ENCODE assay signal across 17 mouse cellular contexts in the genomic region with DNA sequence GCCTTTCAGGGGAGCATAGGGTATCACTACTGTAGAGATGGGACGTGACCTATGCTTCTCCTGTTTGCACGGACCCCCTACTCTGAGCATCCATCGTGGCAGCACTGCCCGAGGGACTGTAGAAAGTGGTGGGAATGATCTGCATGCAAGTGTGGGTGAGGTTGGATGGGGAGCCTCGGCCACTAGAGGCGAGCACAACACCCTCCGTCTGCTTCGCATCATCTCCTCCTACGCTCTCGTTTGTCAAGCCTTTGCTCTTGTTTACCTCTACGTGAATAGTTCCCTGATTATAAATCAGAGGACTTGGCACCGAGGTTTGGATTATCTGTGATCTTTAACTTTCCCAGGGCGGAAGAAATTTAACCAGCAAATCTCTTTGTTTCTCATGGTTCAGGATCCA.
DNase-seq lines count a peak whose midpoint lies in the region; ATAC-seq and TF ChIP-seq lines count a peak whose summit lies in the region.
"Had no signal": no experiment of that assay in that cellular context is flagged by ENCODE, and none has a peak within 500 bp of the region (broad histone marks: within the 10 kb centered on the region; RNA-seq: fewer than 3 reads in every experiment).

No protein-coding gene starts in this region.

- H3K27me3 ChIP-seq in kidney, postnatal 0 days (ENCODE audit: insufficient read depth, low read length), result no peaks in the 10 kb centered on the region
- H3K27me3 ChIP-seq in kidney, embryonic 14.5 days (ENCODE audit: control insufficient read depth, insufficient read depth, low read length), result no peaks in the 10 kb centered on the region
- H3K27me3 ChIP-seq in intestine, embryonic 15.5 days (replicated peaks), result no peaks in the 10 kb centered on the region
- no peaks in the 10 kb centered on the region for H3K27me3 ChIP-seq in lung, postnatal 0 days (replicated peaks; ENCODE audit: insufficient read depth, low read length)
- H3K27me3 ChIP-seq: CH12.LX; forebrain, embryonic 13.5 days; neural tube, embryonic 15.5 days had no signal

- peak; percentile 29; the same call in 1 of the 2 replicates for TF ChIP-seq CTCF in kidney, postnatal 0 days (IDR thresholded peaks at IDR 0.05; ENCODE audit: low read depth)
- peak; percentile 36; the same call in 1 of the 2 replicates for TF ChIP-seq CTCF in lung, postnatal 0 days (IDR thresholded peaks at IDR 0.05)

- no peak overlapping the region for H3K9ac ChIP-seq in kidney, postnatal 0 days (ENCODE audit: low read depth, low read length)
- no peak overlapping the region for H3K9ac ChIP-seq in kidney, embryonic 14.5 days (ENCODE audit: low read depth, low read length)
- no peak overlapping the region for H3K9ac ChIP-seq in intestine, embryonic 15.5 days
- no peak overlapping the region for H3K9ac ChIP-seq in lung, postnatal 0 days (replicated peaks; ENCODE audit: low read depth)
- H3K9ac ChIP-seq: forebrain, embryonic 13.5 days; neural tube, embryonic 15.5 days had no signal

- no peak overlapping the region for H3K27ac ChIP-seq in kidney, postnatal 0 days
- H3K27ac ChIP-seq in kidney, embryonic 14.5 days (ENCODE audit: low read depth, low read length), result no peak overlapping the region
- peak overlapping the region; percentile 38; the same call in 1 of the 2 replicates for H3K27ac ChIP-seq in intestine, embryonic 15.5 days
- H3K27ac ChIP-seq in lung, postnatal 0 days (ENCODE audit: low read length), result no peak overlapping the region
- H3K27ac ChIP-seq: forebrain, embryonic 13.5 days; neural tube, embryonic 15.5 days had no signal

- no peak for TF ChIP-seq EP300 in lung, postnatal 0 days (IDR thresholded peaks at IDR 0.05)

- peaks cover 19% of the 10 kb centered on the region for H3K4me1 ChIP-seq in kidney, postnatal 0 days (replicated peaks; ENCODE audit: insufficient read depth, low read length)
- H3K4me1 ChIP-seq in kidney, embryonic 14.5 days (ENCODE audit: control insufficient read depth, insufficient read depth, low read length), result peaks cover 39% of the 10 kb centered on the region
- peaks cover 21% of the 10 kb centered on the region for H3K4me1 ChIP-seq in intestine, embryonic 15.5 days (replicated peaks)
- H3K4me1 ChIP-seq in lung, postnatal 0 days (ENCODE audit: insufficient read depth, low read depth, low read length), result peaks cover 7% of the 10 kb centered on the region; the same call in 1 of the 2 replicates

- no peaks in the 10 kb centered on the region for H3K36me3 ChIP-seq in kidney, postnatal 0 days (ENCODE audit: insufficient read depth, low read length)
- H3K36me3 ChIP-seq in kidney, embryonic 14.5 days (ENCODE audit: control insufficient read depth, insufficient read depth, low read length), result no peaks in the 10 kb centered on the region
- no peaks in the 10 kb centered on the region for H3K36me3 ChIP-seq in intestine, embryonic 15.5 days
- H3K36me3 ChIP-seq in lung, postnatal 0 days (ENCODE audit: insufficient read depth, low read length), result no peaks in the 10 kb centered on the region
- H3K36me3 ChIP-seq: neural tube, embryonic 15.5 days had no signal

- no peak for ATAC-seq in kidney, postnatal 0 days (replicated peaks; ENCODE audit: low FRiP score, low read depth)
- ATAC-seq in kidney, embryonic 14.5 days (ENCODE audit: low FRiP score, low TSS enrichment), result no peak
- ATAC-seq in intestine, embryonic 15.5 days, result no peak
- no peak for ATAC-seq in lung, postnatal 0 days
- ATAC-seq: forebrain, embryonic 13.5 days had no signal

- no peak overlapping the region for H3K4me3 ChIP-seq in kidney, postnatal 0 days (replicated peaks; ENCODE audit: low read depth, low read length)
- H3K4me3 ChIP-seq in kidney, embryonic 14.5 days (ENCODE audit: low read length), result no peak overlapping the region
- H3K4me3 ChIP-seq in intestine, embryonic 15.5 days (replicated peaks), result no peak overlapping the region
- H3K4me3 ChIP-seq in lung, postnatal 0 days (ENCODE audit: low read depth, low read length), result no peak overlapping the region
- H3K4me3 ChIP-seq: forebrain, embryonic 13.5 days; neural tube, embryonic 15.5 days had no signal

- no peaks in the 10 kb centered on the region for H3K9me3 ChIP-seq in kidney, postnatal 0 days (replicated peaks; ENCODE audit: low read length)
- H3K9me3 ChIP-seq in kidney, embryonic 14.5 days (ENCODE audit: control insufficient read depth, low read length), result no peaks in the 10 kb centered on the region; the same call in 1 of the 2 replicates
- no peaks in the 10 kb centered on the region for H3K9me3 ChIP-seq in intestine, embryonic 15.5 days
- no peaks in the 10 kb centered on the region for H3K9me3 ChIP-seq in lung, postnatal 0 days (ENCODE audit: low read length)
- H3K9me3 ChIP-seq: forebrain, embryonic 13.5 days; neural tube, embryonic 15.5 days had no signal

- H3K4me2 ChIP-seq in kidney, postnatal 0 days (ENCODE audit: low read length), result no peak overlapping the region
- no peak overlapping the region for H3K4me2 ChIP-seq in kidney, embryonic 14.5 days (replicated peaks; ENCODE audit: low read depth, low read length)
- no peak overlapping the region for H3K4me2 ChIP-seq in intestine, embryonic 15.5 days (replicated peaks)
- H3K4me2 ChIP-seq in lung, postnatal 0 days (replicated peaks; ENCODE audit: low read depth, low read length), result no peak overlapping the region
- H3K4me2 ChIP-seq: forebrain, embryonic 13.5 days; midbrain, embryonic 11.5 days; neural tube, embryonic 15.5 days had no signal

- 25% methylated on average over 13 of the region's 13 CpGs for WGBS in kidney, postnatal 0 days
- 31% methylated on average over 13 of the region's 13 CpGs for WGBS in kidney, embryonic 14.5 days
- WGBS in intestine, embryonic 15.5 days, result 42% methylated on average over 13 of the region's 13 CpGs
- 63% methylated on average over 13 of the region's 13 CpGs for WGBS in lung, postnatal 0 days

- DNase-seq in embryo, embryonic 11 days, result peak; percentile 37
- DNase-seq in embryo, embryonic 9.5 days (ENCODE audit: extremely low spot score), result no peak
- peak; percentile 77 for DNase-seq in kidney, postnatal 0 days (ENCODE audit: low spot score)
- no peak for DNase-seq in lung, postnatal 0 days (ENCODE audit: low spot score)
- DNase-seq in B cell, adult 2 months, result no peak
- DNase-seq in adrenal gland, postnatal 4 days (ENCODE audit: low spot score in 2 of 2), result no peak
- DNase-seq: adrenal gland, postnatal 36 days; cerebellum, postnatal 10 days; liver; retina, postnatal 1 day; thymus, postnatal 4 days had no signal

Comparison
In these comparisons a context has a peak if more than half of its experiments do, and no peak if none do; other contexts are left out.
1. DNase-seq: peak in embryo, embryonic 11 days (single experiment) and kidney, postnatal 0 days (single experiment); none in embryo, embryonic 9.5 days (single experiment), lung, postnatal 0 days (single experiment), B cell, adult 2 months (0 of 2) and adrenal gland, postnatal 4 days (0 of 2).